Mouse (Mus musculus) lung, postnatal 0 days (tissue): ENCODE data around the gene Oca2. TPM values are rescaled to one million over a fixed set of nuclear protein-coding genes. Genes with fewer than 3 reads are reported as not detected.

ENCODE experiments used
- ATAC-seq: fragments of 200-750 bp; cut with Nextera tagmentation; 2 replicates; pipeline ENCODE4 v1.8.0; 2017; ENCODE audit warnings: moderate library complexity
- DNase-seq: peaks from one replicate; pipeline ENCODE4 v3.0.0-alpha.2; 2016; ENCODE audit warnings: low spot score
- H3K27ac ChIP-seq: fragments of 300-500 bp; sonication (generic); 2 replicates; pipeline ENCODE4 v1.5.1; 2014; ENCODE audit warnings: antibody characterized with exemption, mild to moderate bottlenecking, low read length, mixed read lengths
- H3K27me3 ChIP-seq: fragments of 300-500 bp; sonication (generic); replicated peaks from 2 replicates; pipeline ENCODE4 v1.6.1; 2014; ENCODE audit warnings: low read length, mixed read lengths; ENCODE audit not compliant: insufficient read depth
- H3K36me3 ChIP-seq: fragments of 300-500 bp; sonication (generic); 2 replicates; pipeline ENCODE4 v1.6.1; 2014; ENCODE audit warnings: low read length, mixed read lengths; ENCODE audit not compliant: insufficient read depth
- H3K4me1 ChIP-seq: fragments of 300-500 bp; sonication (generic); 2 replicates; pipeline ENCODE4 v1.6.1; 2014; ENCODE audit warnings: antibody characterized with exemption, low read depth, low read length, mixed read lengths; ENCODE audit not compliant: insufficient read depth
- H3K4me2 ChIP-seq: fragments of 300-500 bp; sonication (generic); replicated peaks from 2 replicates; pipeline ENCODE4 v1.6.1; 2014; ENCODE audit warnings: low read depth, mild to moderate bottlenecking, low read length, moderate library complexity, mixed read lengths
- H3K4me3 ChIP-seq: fragments of 300-500 bp; sonication (generic); 2 replicates; pipeline ENCODE4 v1.5.1; 2014; ENCODE audit warnings: low read depth, low read length
- H3K9ac ChIP-seq: fragments of 300-500 bp; sonication (generic); replicated peaks from 2 replicates; pipeline ENCODE4 v1.6.1; 2014; ENCODE audit warnings: low read depth, mild to moderate bottlenecking
- H3K9me3 ChIP-seq: fragments of 300-500 bp; sonication (generic); 2 replicates; pipeline ENCODE4 v1.6.1; 2016; ENCODE audit warnings: low read length, mixed read lengths
- CTCF ChIP-seq: IDR thresholded peaks from 2 replicates; pipeline ENCODE4 v1.5.1; 2016; ENCODE audit warnings: antibody characterized with exemption, mild to moderate bottlenecking
- EP300 ChIP-seq: IDR thresholded peaks from 2 replicates; pipeline ENCODE4 v1.6.1; 2016; ENCODE audit warnings: antibody characterized with exemption, mild to moderate bottlenecking, control low read depth
- WGBS: fragments of 180-500 bp; shearing (Covaris S2); extraction: QIAGEN DNeasy Blood & Tissue Kit; methylation state at CpG from one replicate; pipeline ENCODE4 v1.1.7; 2014; 5-methylcytosine and 5-hydroxymethylcytosine counted together
- polyA plus RNA-seq: library from polyadenylated mRNA; unstranded; fragments of >200 nt; fragmentation: Nextera tagmentation; extraction: Ambion mirVana; gene quantifications from 2 replicates; pipeline ENCODE4 v1.2.1, GENCODE M21; 2015

The Oca2 gene
- polyA plus RNA-seq, 1 experiment from 2014 or later: not detected

GRCm38 (mm10) chr7:56204877-56205276, 34.7 kb upstream of the Oca2 start:
- Histone ChIP-seq H3K4me2 (no peak overlapping the region), H3K36me3 (peaks cover 66% of the 10 kb centered on the region), H3K4me1 (no peaks in the 10 kb centered on the region), H3K9ac (no peak overlapping the region), H3K4me3 (no peak overlapping the region), H3K9me3 (no peaks in the 10 kb centered on the region), H3K27ac (no peak overlapping the region), H3K27me3 (no peaks in the 10 kb centered on the region)
- TF ChIP-seq EP300 (no peak), CTCF (no peak)
- DNase-seq (peak; percentile 5), ATAC-seq (no peak)
- WGBS: 73% methylated on average over 3 of the region's 3 CpGs

- TF ChIP-seq CTCF (no peak), EP300 (no peak)
- Histone ChIP-seq H3K27ac (no peak overlapping the region), H3K36me3 (peaks cover 49% of the 10 kb centered on the region; the same call in 1 of the 2 replicates), H3K4me3 (no peak overlapping the region), H3K9ac (no peak overlapping the region), H3K27me3 (no peaks in the 10 kb centered on the region), H3K4me1 (no peaks in the 10 kb centered on the region), H3K4me2 (no peak overlapping the region), H3K9me3 (no peaks in the 10 kb centered on the region)
- DNase-seq: no peak
- no peak for ATAC-seq
- 90% methylated on average over 6 of the region's 6 CpGs for WGBS
These were observed 18.7 kb upstream of the Oca2 start for GRCm38 (mm10) chr7:56220811-56221210.

DNA sequence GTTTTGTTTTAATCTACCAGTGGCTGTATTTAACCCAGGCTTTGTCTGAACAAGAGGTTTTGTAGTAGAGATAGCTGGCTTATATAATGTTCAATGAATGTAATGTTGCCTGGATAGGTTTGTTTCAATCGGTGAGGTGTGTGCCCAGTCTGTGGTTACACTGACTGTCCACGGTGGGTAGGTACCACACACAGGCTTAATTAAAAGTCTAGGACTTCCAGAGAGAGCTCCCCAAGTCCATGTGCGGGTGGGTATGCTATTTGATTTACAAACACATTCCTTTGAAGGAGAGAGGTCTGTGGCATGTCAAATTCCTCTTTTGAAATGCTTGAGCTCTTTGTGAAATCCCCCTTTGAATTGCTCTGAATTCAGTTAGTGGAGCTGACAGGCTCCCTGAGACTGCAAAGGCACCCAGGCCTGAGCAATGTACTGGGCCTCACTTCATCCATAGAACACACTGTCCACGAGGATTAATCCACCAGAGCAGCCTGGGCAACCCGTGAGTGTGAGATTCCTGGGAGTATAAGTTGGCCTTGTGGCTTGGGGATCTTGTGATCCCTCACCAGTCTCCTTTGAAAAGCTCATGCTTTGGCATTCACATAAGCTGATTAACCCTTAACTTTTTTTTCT, 3.7 kb upstream of the Oca2 start:
- no peak overlapping the region for H3K9ac ChIP-seq
- H3K4me3 ChIP-seq: no peak overlapping the region
- TF ChIP-seq CTCF: no peak
- no peak for TF ChIP-seq EP300
- H3K27ac ChIP-seq: no peak overlapping the region
- ATAC-seq (no peak), DNase-seq (no peak)
- H3K27me3 ChIP-seq: no peaks in the 10 kb centered on the region
- no peaks in the 10 kb centered on the region for H3K9me3 ChIP-seq
- 44% methylated on average over 5 of the region's 5 CpGs for WGBS
- no peak overlapping the region for H3K4me2 ChIP-seq
- H3K36me3 ChIP-seq: no peaks in the 10 kb centered on the region; the same call in 1 of the 2 replicates
- H3K4me1 ChIP-seq: no peaks in the 10 kb centered on the region

DNA sequence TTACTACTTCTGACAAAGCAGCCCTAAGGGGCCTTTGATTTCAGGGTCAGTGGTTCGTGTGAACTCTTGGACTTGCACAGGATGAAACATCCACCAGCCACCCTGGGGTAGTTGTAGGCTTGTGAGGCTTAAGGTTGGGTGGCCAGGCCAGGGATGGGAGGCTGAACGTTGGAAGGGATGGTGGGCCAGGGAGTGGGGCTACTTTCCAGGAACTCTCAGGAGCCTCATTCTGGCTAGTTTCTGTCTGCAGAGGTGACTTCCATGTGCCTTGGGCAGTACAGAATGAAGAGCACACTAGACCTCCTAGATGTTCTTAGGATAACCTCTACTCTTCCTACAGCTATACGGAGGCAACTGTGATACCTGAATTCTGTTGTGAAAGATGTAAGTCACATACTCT, 2.9 kb upstream of the Oca2 start:
- ATAC-seq (no peak), DNase-seq (no peak)
- 83% methylated on average over 3 of the region's 3 CpGs for WGBS
- Histone ChIP-seq H3K9me3 (no peaks in the 10 kb centered on the region), H3K9ac (no peak overlapping the region), H3K27ac (no peak overlapping the region), H3K4me2 (no peak overlapping the region), H3K4me3 (no peak overlapping the region), H3K4me1 (no peaks in the 10 kb centered on the region), H3K27me3 (no peaks in the 10 kb centered on the region), H3K36me3 (no peaks in the 10 kb centered on the region; the same call in 1 of the 2 replicates)
- TF ChIP-seq CTCF (no peak), EP300 (no peak)

- Histone ChIP-seq H3K9ac (no peak overlapping the region), H3K4me3 (no peak overlapping the region), H3K9me3 (no peaks in the 10 kb centered on the region), H3K27me3 (no peaks in the 10 kb centered on the region), H3K4me1 (no peaks in the 10 kb centered on the region), H3K27ac (no peak overlapping the region), H3K36me3 (no peaks in the 10 kb centered on the region), H3K4me2 (no peak overlapping the region)
- no peak for TF ChIP-seq CTCF
- no peak for TF ChIP-seq EP300
- no peak for ATAC-seq
- WGBS: 75% methylated on average over 10 of the region's 10 CpGs
- DNase-seq: no peak
These were observed 15.0 kb downstream of the Oca2 start for GRCm38 (mm10) chr7:56254568-56254967.

- Histone ChIP-seq H3K4me2 (no peak overlapping the region), H3K27ac (no peak overlapping the region), H3K36me3 (no peaks in the 10 kb centered on the region), H3K4me3 (no peak overlapping the region), H3K4me1 (no peaks in the 10 kb centered on the region), H3K27me3 (no peaks in the 10 kb centered on the region), H3K9ac (no peak overlapping the region), H3K9me3 (no peaks in the 10 kb centered on the region)
- WGBS: 78% methylated on average over 3 of the region's 3 CpGs
- no peak for TF ChIP-seq CTCF
- ATAC-seq (no peak), DNase-seq (no peak)
These were observed 18.4 kb downstream of the Oca2 start for GRCm38 (mm10) chr7:56257875-56258441.
